Mouse (Mus musculus) testis, adult 2 months (tissue): ENCODE measurements around the gene Macrod1.

Source experiments
- CTCF ChIP-seq: fragments of 200-500 bp; IDR thresholded peaks from 2 replicates; pipeline ENCODE4 v1.5.1; 2012; ENCODE audit warnings: low read depth, mild to moderate bottlenecking, inconsistent platforms, low read length, moderate library complexity; ENCODE audit not compliant: control insufficient read depth, insufficient read depth, insufficient replicate concordance
- POLR2A ChIP-seq: fragments of 200-500 bp; IDR thresholded peaks from 2 replicates; pipeline ENCODE4 v1.6.1; 2012; ENCODE audit warnings: low read depth, mild to moderate bottlenecking, inconsistent platforms, low read length, moderate library complexity; ENCODE audit not compliant: control insufficient read depth

- no peak for TF ChIP-seq CTCF
- no peak for TF ChIP-seq POLR2A
Observed at GRCm38 (mm10) chr19:7153232-7153631, 96.6 kb downstream of the Macrod1 start.
